Mouse (Mus musculus): ENCODE results near the gene Epn2. TPM values are rescaled to one million over a fixed set of nuclear protein-coding genes. Genes with fewer than 3 reads are reported as not detected.

Epn2 gene
- polyA plus RNA-seq, 1 experiment, result 9.3 TPM

DNA sequence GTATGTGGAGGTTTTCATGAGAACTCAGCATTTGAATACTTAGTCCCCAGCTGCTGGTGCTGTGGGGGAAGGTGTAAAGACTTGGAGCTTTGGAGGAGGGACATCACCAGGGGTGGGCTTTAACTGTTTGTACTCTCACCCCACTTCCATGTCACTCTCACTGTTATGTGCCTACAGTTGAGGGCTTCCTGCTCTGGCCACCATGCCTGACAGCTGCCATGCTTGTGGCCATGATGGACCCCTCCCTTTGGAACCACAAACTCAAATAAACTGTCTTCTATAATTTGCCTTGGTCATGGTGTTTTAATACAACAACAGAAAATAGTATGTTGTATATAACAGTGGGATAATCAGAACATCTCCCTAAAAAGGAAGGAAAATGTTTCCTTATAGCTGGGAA lies 108.6 kb downstream of the Epn2 start:
- TF ChIP-seq POLR2A (IDR thresholded peaks at IDR 0.05; ENCODE audit: low read depth, low read length), result no peak
- no peak for DNase-seq (ENCODE audit: low read depth in 1 of 2, low spot score in 2 of 2)
- no peaks in the 10 kb centered on the region for H3K4me1 ChIP-seq (ENCODE audit: control insufficient read depth, insufficient read depth, insufficient read length)
- H3K27me3 ChIP-seq (ENCODE audit: control insufficient read depth, insufficient read depth, low read length), result no peaks in the 10 kb centered on the region
- H3K27ac ChIP-seq (ENCODE audit: insufficient read depth, low read length), result no peak overlapping the region
- no peak overlapping the region for H3K4me3 ChIP-seq (ENCODE audit: extremely low read depth, insufficient read depth, insufficient read length)
- H3K36me3 ChIP-seq (ENCODE audit: control insufficient read depth, insufficient read depth, low read length), result no peaks in the 10 kb centered on the region

DNA sequence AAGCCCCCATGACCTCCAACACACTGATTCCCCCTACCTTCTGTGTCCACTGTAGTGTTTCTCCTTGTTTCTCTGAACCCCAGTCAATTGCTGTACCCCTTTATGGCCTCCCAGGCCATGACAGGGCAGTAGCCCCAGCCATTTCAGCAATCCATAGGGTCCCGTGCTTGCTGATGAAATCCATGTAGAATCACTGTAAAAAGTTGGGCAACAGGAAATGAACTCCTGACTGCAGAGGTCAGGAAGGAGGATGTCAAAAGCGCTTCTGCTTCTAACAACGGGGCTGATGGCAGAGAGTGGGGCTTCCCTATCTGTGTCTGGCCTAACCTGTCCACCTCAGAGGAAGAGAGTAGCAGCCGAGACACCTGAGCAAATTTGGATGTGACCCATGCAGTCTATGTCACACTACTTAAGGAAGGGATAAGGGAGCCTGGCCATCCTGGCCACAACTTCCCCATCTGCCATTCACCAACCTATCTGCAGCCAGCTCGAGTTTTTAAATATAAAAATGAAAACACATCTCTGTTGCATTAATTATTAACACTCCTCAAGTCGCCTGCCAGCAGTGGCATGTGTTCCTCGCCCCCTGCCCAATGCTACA lies 110.1 kb downstream of the Epn2 start:
- Histone ChIP-seq H3K36me3 (ENCODE audit: control insufficient read depth, insufficient read depth, low read length) (no peaks in the 10 kb centered on the region), H3K4me1 (ENCODE audit: control insufficient read depth, insufficient read depth, insufficient read length) (no peaks in the 10 kb centered on the region), H3K4me3 (ENCODE audit: extremely low read depth, insufficient read depth, insufficient read length) (no peak overlapping the region), H3K27ac (ENCODE audit: insufficient read depth, low read length) (no peak overlapping the region), H3K27me3 (ENCODE audit: control insufficient read depth, insufficient read depth, low read length) (no peaks in the 10 kb centered on the region)
- DNase-seq (ENCODE audit: low read depth in 1 of 2, low spot score in 2 of 2), result no peak
- 27% methylated on average over 7 of the region's 7 CpGs for WGBS
- TF ChIP-seq CTCF (IDR thresholded peaks at IDR 0.05; ENCODE audit: extremely low read depth, insufficient read depth, insufficient read length, insufficient replicate concordance) (no peak), POLR2A (IDR thresholded peaks at IDR 0.05; ENCODE audit: low read depth, low read length) (no peak)

DNA sequence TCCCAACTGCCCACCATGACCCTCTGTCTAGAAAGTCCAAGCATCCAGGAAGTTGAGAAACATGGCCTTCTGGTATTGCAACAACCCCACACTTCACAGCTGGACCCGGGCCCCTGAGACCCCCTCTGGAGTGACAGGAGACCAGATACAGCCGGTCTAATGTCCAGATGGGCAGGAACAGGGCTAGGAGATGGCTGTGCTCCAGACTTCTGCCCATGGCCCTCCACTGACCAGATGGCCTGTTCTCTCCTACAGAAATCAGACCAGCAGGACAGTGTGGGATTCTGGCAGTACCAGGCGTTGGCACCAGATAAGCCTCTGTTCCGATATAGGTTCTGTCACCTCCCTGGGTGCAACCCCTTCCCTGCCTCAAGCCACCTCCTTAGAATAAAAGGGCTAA lies 111.0 kb downstream of the Epn2 start:
- H3K27ac ChIP-seq (ENCODE audit: insufficient read depth, low read length), result no peak overlapping the region
- no peak for DNase-seq (ENCODE audit: low read depth in 1 of 2, low spot score in 2 of 2)
- no peak overlapping the region for H3K4me3 ChIP-seq (ENCODE audit: extremely low read depth, insufficient read depth, insufficient read length)
- H3K4me1 ChIP-seq (ENCODE audit: control insufficient read depth, insufficient read depth, insufficient read length), result no peaks in the 10 kb centered on the region
- H3K36me3 ChIP-seq (ENCODE audit: control insufficient read depth, insufficient read depth, low read length), result no peaks in the 10 kb centered on the region
- TF ChIP-seq CTCF (IDR thresholded peaks at IDR 0.05; ENCODE audit: extremely low read depth, insufficient read depth, insufficient read length, insufficient replicate concordance), result no peak
- TF ChIP-seq POLR2A (IDR thresholded peaks at IDR 0.05; ENCODE audit: low read depth, low read length), result no peak
- WGBS, result 83% methylated on average over 4 of the region's 4 CpGs
- H3K27me3 ChIP-seq (ENCODE audit: control insufficient read depth, insufficient read depth, low read length), result no peaks in the 10 kb centered on the region

Other genes with a start within 250 kb of the Epn2 start
- gene Slc47a2, start 236.8 kb downstream of the Epn2 start, polyA plus RNA-seq (2012; rRNA removed), result not detected in 2 replicates
- 0.09 TPM in 1 of 2 replicates, not detected in the other for gene Slc47a1, start 201.3 kb downstream of the Epn2 start, polyA plus RNA-seq (2012; rRNA removed)
- not detected in 2 replicates for gene Rnf112, start 125.6 kb downstream of the Epn2 start, polyA plus RNA-seq (2012; rRNA removed)
- gene Mfap4, start 94.3 kb downstream of the Epn2 start, polyA plus RNA-seq (2012; rRNA removed), result 22.2 and 31.2 TPM in 2 replicates
- gene Mapk7, start 85.3 kb downstream of the Epn2 start, polyA plus RNA-seq (2012; rRNA removed), result 27.4 and 33.6 TPM in 2 replicates
- 3.4 and 4.4 TPM in 2 replicates for gene B9d1, start 74.5 kb downstream of the Epn2 start, polyA plus RNA-seq (2012; rRNA removed)
- gene Grap, start 73.6 kb upstream of the Epn2 start, polyA plus RNA-seq (2012; rRNA removed), result 85.6 and 97.1 TPM in 2 replicates
- gene Fam83g, start 104.4 kb upstream of the Epn2 start, polyA plus RNA-seq (2012; rRNA removed), result 1.3 and 2.0 TPM in 2 replicates
- 0.06 TPM in 1 of 2 replicates, not detected in the other for gene Slc5a10, start 141.1 kb upstream of the Epn2 start, polyA plus RNA-seq (2012; rRNA removed)
- gene Prpsap2, start 182.4 kb upstream of the Epn2 start, polyA plus RNA-seq (2012; rRNA removed), result 13.3 and 14.7 TPM in 2 replicates